Mouse (Mus musculus): ENCODE data around the gene Gm21985.
"Not testable (repeated sequence)": the region's sequence is repeated elsewhere in the genome, so short reads cannot be mapped to it uniquely, and the experiment has no call there.

The Gm21985 gene

DNA sequence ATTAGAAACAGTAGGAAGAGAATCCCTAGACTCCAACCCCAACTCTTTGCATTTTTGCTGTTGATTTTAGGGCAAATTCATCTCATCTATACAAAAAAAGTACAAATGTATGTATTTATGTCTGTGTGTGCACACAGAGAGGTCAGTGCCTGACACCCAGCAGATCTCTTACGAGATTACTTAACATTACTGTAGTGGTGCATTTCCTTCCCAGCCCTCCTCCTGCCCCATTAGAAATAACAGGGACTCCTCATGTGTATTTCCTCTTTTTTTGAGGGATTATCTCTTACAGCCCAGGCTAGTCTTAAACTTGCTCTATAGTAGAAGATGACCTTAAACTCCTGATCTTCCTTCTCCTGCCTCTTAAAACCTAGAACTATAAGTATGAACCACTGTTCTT is 126.6 kb downstream of the Gm21985 start:
- no peak for DNase-seq (ENCODE audit: low spot score)

- DNase-seq (ENCODE audit: low spot score) = no peak
These were observed 127.8 kb downstream of the Gm21985 start for GRCm38 (mm10) chr2:112393958-112394357.

DNA sequence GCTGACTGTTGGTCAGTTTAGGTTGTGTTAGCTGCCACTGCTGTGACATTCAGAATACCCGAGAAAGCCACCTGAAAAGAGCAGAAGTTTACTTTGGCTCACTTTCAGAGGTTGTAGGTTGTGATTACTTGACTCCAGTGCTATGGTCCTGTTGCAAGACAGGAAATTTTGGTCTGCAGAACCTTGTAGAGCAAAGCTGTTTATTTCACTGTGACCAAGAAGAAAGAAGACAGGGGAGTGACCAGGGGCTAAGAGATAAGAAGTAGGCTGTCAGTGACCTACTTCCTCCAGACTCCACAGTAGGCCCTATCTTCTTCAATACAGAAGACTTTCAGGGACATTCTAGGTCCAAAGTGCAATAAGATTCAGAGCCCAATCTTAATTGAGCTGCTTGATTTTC is 130.5 kb downstream of the Gm21985 start:
- DNase-seq (ENCODE audit: low spot score) = no peak

- no peak for DNase-seq (ENCODE audit: low spot score)
These were observed 140.9 kb downstream of the Gm21985 start for GRCm38 (mm10) chr2:112407030-112407429.

GRCm38 (mm10) chr2:112425308-112425707 is 159.2 kb downstream of the Gm21985 start:
- no peak for DNase-seq (ENCODE audit: low spot score)

DNA sequence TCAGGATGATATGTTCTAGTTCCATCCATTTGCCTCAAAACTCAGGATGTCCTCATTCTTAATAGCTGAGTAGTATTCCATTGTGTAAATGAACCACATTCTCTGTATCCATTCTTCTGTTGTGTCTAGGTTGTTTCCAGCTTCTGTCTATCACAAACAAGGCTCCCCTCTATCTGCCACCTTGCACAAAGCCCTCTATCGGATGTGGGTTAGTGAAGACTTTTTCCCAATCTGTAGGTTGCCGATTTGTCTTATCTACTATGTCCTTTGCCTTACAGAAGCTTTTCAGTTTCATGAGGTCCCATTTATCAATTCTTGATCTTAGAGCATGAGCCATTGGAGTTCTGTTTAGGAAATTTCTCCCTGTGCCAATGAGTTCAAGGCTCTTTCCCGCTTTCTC is 162.4 kb downstream of the Gm21985 start:
- not testable (repeated sequence) for DNase-seq (ENCODE audit: low spot score)

DNA sequence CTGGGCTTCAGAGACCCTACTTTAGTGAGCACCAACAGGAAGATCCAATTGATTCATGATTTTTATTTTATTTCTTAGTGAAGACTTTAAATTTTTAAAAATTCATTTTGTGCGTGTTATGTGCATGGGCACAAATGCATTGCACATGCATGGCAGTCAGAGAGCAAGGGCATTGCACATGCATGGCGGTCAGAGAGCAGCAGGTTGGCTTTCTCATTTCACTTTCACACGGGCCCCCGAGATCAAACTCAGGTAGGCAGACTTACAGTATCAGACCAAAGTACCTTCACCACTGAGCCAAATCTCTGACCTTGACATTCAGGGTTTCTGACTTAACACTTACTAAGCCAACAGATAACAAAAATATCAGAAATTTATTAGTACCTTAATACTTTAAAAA is 163.6 kb downstream of the Gm21985 start:
- no peak for DNase-seq (ENCODE audit: low spot score)

GRCm38 (mm10) chr2:112430403-112430802 is 164.3 kb downstream of the Gm21985 start:
- no peak for DNase-seq (ENCODE audit: low spot score)

- DNase-seq (ENCODE audit: low spot score) = no peak
These were observed 166.4 kb downstream of the Gm21985 start for GRCm38 (mm10) chr2:112432523-112432922.

GRCm38 (mm10) chr2:112433359-112433758 is 167.2 kb downstream of the Gm21985 start:
- no peak for DNase-seq (ENCODE audit: low spot score)

DNA sequence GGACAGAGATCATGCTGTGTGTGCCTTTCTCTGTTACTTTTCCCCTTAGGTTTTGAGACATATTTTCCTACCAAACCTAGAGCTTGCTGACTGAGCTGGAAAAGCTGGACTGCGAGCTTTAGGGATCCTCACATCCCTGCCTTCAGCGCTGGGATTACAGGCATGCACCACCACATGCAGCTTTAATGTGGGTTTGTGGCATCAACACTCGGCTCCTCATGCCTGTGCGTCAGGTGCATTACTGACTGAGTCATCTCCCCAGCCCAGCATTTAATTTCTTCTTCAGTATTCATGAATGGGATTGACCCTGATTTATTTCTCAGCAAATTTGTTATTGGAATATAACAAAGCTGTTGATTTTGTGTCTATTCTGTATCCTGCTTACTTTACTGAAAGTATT is 170.2 kb downstream of the Gm21985 start:
- no peak for DNase-seq (ENCODE audit: low spot score)

DNA sequence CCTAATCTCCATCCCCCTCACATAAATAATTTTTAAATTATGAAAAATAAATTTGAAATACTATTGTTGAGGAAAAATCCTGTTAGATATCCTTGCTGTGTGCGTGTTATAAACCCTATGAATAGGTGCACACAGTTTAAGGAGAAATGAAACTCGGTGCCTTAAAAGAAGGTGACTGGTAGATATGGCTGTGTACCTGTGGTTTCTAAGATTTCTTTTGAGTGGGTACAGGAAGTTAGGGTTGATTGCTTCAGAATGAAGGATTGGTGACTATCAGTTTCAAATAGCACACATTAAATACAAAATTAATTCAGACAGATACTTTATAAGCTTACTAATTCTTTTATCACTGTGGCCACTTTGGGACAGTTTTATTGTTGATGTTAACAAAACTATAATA is 171.5 kb downstream of the Gm21985 start:
- DNase-seq (ENCODE audit: low spot score) = no peak

DNA sequence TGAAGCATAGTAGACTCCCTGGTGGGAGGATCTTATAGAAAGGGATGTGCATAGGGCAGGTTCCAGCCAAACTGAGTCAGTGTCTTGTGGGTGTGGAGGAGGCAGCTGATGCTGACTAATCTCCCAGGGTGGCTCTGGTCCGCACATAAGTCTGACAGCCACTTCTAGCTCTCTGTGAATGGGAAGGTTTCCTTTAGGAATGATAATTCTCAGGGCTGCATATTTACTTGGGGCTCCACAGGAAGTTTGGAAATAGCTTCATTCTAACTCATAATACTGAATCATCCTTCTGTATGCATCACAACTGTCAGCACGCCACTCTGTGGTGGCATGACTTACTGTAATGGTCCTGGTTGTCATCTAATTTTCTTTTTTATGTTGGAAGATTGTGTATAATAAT is 177.4 kb downstream of the Gm21985 start:
- no peak for DNase-seq (ENCODE audit: low spot score)

DNA sequence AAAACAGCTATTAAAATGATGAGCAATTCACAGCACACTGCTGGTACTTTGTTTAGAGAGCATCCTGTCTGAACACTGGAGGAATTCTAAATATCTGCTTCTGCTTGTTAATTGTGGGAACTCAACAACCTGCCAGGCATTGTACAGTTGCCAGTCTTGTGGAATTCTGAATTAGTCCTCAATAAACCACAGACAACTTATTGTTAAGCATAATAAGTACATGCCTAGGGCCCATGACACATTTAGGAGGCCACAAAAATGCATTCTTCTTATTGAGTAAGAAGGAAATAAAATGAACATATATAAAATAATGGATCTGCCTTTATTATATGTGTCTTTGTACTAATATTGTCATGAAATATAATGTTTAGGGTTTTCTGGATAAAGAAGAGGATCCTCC is 179.4 kb downstream of the Gm21985 start:
- DNase-seq (ENCODE audit: low spot score) = no peak

DNA sequence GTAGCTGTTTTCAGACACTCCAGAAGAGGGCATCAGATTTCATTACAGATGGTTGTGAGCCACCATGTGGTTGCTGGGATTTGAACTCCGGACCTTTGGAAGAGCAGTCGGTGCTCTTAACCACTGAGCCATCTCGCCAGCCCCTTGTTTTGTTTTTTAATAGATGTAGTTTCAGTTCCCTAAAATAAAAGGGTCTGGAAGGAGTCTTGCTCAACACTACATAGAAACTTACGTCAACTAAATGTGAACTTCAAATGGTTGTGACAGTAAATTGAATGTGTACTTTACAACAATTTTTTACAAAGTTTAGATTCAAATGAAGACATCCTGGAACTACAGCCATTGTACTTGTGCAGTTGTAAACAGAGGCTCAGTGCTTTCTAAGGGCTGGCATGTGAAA is 181.9 kb downstream of the Gm21985 start:
- DNase-seq (ENCODE audit: low spot score) = not testable (repeated sequence)

DNA sequence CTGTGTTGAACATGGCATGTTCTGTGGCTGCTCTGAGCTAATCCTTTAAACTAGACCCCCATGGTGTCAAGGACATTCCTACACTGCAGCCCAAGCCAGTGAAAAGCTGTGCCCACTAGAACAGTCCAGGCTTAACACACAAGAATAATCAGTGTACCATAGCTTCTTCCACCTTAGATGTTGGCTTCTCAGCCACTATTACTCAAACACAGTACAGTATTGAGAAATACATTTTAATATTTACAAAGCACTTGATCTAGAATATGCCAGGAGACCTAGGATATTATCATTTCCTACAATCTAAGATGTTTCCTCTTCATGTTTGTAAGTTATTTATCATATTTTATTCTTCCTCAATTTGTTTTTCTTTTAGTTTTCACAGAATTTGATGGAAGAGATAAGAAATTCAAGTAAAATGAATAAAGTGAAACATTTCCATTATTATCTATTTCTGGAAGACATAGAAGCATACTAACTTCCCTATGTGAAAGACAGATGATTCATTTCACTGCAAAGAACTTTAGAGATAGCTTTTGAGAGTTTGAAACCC is 182.5 kb downstream of the Gm21985 start:
- DNase-seq (ENCODE audit: low spot score) = no peak

DNA sequence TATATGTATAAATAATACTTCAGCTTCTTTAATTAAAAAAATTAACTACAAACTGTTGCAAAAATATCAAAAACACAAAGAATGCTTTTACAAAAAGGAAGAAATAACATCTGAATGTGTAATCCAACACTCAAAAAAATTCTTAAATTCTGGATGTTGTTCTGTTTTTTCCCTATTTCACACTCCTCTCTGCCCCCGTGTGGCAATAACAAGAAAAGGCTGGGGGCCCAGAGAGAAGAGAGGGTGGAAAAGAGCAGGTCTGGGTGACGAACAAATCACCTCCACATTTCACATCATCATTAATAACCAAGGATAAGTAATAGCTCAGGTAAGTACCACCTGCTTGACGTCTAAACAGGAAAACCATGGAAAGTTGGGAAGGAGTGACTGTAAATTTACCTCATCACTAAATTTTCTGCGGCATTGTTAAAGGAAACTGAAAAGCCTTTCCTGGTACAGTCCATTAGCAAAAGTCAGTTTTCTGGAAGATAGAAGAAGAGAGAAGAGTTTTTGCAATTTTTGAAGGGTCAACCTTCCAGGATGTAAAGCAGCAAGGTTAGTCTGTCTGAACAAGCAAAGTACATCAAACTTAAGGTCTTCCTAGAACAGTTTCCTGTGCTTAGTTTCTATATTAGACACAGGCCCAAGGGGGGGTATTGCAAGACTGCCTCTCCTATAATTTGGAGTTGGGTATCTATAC is 183.6 kb downstream of the Gm21985 start:
- peak; percentile 11 for DNase-seq (ENCODE audit: low spot score)

DNA sequence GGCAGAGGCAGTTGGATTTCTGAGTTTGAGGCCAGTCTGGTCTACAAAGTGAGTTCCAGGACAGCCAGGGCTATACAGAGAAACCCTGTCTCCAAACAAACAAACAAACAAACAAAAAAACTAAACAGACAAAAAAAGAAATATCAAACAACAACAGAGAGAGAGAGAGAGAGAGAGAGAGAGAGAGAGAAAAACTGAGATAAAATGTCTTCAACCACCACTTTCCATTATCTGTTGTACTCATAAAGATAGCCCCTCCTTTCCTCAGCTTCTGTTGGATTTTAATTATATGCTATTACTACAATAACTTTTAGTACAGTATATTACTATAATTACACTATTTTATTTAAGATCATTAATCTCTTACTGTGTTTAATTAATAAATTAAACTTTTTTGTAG is 186.4 kb downstream of the Gm21985 start:
- DNase-seq (ENCODE audit: low spot score) = not testable (repeated sequence)

DNA sequence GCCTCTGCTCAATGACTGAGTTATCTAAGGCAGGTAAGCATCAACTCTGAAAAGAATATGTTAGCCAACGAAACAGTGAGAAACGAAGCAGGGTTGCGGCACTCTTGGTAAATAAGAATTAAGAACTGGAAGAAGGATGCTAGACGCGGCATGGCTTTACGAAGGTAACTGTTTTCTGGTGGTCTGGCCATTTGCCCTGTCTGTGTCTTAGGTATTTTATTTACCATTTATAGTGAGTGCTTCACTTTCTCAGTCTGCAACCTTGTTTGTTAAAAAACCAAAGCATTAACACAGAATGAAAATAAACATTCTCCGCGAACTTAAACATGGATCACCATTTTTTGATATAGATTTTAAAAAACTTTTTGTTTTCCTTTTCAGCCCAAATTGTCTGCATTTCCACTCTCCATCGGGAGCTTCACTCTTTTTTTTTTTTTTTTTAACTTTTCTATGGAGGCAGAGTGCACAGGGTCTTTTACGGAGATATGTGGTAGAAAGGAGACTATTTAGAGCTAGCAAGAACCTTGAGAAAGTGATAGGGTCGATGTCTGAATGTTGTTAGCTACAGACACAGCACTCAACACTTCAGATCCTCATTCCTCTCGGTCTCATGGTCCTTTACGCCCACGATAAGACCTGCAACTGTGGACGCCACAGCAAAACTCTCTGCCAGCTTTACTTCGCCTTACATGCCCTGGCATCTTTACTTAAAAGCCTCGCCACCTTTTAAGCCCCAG is 188.2 kb downstream of the Gm21985 start:
- no peak for DNase-seq (ENCODE audit: low spot score)

GRCm38 (mm10) chr2:112454862-112455564 is 188.9 kb downstream of the Gm21985 start, which contains the start of gene Emc7:
Gene Emc7, plus strand, starts transcription at chr2:112454997.
- peak; percentile 99 for DNase-seq (ENCODE audit: low spot score)
